Mouse (Mus musculus) colon, adult 2 months (tissue): ENCODE results near the gene Actrt2. TPM values are rescaled to one million over a fixed set of nuclear protein-coding genes. Genes with fewer than 3 reads are reported as not detected.

Source experiments
- polyA plus RNA-seq: library from polyadenylated mRNA; depleted of rRNA; stranded (reverse); fragments of >200 nt; gene quantifications from 2 replicates; pipeline ENCODE4 v1.2.3, GENCODE M21; 2012; rRNA removed

Gene Actrt2
- not detected in 2 replicates for polyA plus RNA-seq

GRCm38 (mm10) chr4:154667767-154668166 is at the start of gene Actrt2:
Actrt2 (minus strand) TSS chr4:154667867.

GRCm38 (mm10) chr4:154636721-154637311 is 30.9 kb downstream of the Actrt2 start, which contains the start of gene Prdm16:
Prdm16 (minus strand) TSS chr4:154636873.

Other genes starting within 250 kb of the Actrt2 start
- 7.6 and 11.9 TPM in 2 replicates for gene Prdm16, start 31.0 kb downstream of the Actrt2 start, polyA plus RNA-seq
- gene Ttc34, start 169.6 kb upstream of the Actrt2 start, polyA plus RNA-seq: 0.14 and 0.19 TPM in 2 replicates
- 0.23 TPM in 1 of 2 replicates, not detected in the other for gene Mmel1, start 201.7 kb upstream of the Actrt2 start, polyA plus RNA-seq
- 13.5 and 17.0 TPM in 2 replicates for gene Fam213b, start 231.3 kb upstream of the Actrt2 start, polyA plus RNA-seq